Comparison of ENCODE assay signal across 9 mouse cellular contexts in genomic region chr9:50775662-50776126, GRCm38 (mm10). TPM values are rescaled to one million over a fixed set of nuclear protein-coding genes. Genes with fewer than 3 reads are reported as not detected.
A peak's percentile ranks its signal among the peaks of the same experiment; 100 is the strongest.
DNase-seq lines count a peak whose midpoint lies in the region; ATAC-seq and TF ChIP-seq lines count a peak whose summit lies in the region.
"Had no signal": no experiment of that assay in that cellular context is flagged by ENCODE, and none has a peak within 500 bp of the region (broad histone marks: within the 10 kb centered on the region; RNA-seq: fewer than 3 reads in every experiment).

No protein-coding gene starts in this region.

- intact Hi-C loops in left cerebral cortex, postnatal 10 days (cut with DNase I): no loop called here

- TF ChIP-seq CTCF in spleen, adult 2 months (IDR thresholded peaks at IDR 0.05; ENCODE audit: extremely low read depth, insufficient read depth, insufficient read length, insufficient replicate concordance): no peak

- H3K4me3 ChIP-seq in spleen, adult 2 months (ENCODE audit: extremely low read depth, insufficient read depth, insufficient read length): peak overlapping the region; percentile 79
- peak overlapping the region; percentile 89 for H3K4me3 ChIP-seq in liver, embryonic 11.5 days (ENCODE audit: low read depth, low read length)

- H3K4me1 ChIP-seq in spleen, adult 2 months (ENCODE audit: control insufficient read depth, insufficient read depth, insufficient read length): peaks cover 9% of the 10 kb centered on the region
- peaks cover 15% of the 10 kb centered on the region for H3K4me1 ChIP-seq in liver, embryonic 11.5 days (replicated peaks; ENCODE audit: control insufficient read depth, insufficient read depth, low read length)

- no peak overlapping the region for H3K27ac ChIP-seq in spleen, adult 2 months (ENCODE audit: insufficient read depth, low read length)
- peak overlapping the region; percentile 71 for H3K27ac ChIP-seq in liver, embryonic 11.5 days (ENCODE audit: low read depth, low read length)

- no peaks in the 10 kb centered on the region for H3K9me3 ChIP-seq in liver, embryonic 11.5 days (ENCODE audit: control insufficient read depth, low read length)

- under 1% methylated on average over 30 of the region's 30 CpGs for WGBS in spleen, adult 2 months
- 0% methylated on average over 29 of the region's 30 CpGs for WGBS in liver, embryonic 11.5 days

- peaks cover 6% of the 10 kb centered on the region for H3K36me3 ChIP-seq in spleen, adult 2 months (ENCODE audit: control insufficient read depth, insufficient read depth, low read length)
- peaks cover 6% of the 10 kb centered on the region for H3K36me3 ChIP-seq in liver, embryonic 11.5 days (ENCODE audit: control insufficient read depth, insufficient read depth, low read length)
- peaks cover 3% of the 10 kb centered on the region for H3K36me3 ChIP-seq in splenic B cell, adult 2 months (ENCODE audit: control insufficient read depth, insufficient read depth, low read length, poor library complexity, severe bottlenecking)

- TF ChIP-seq POLR2A in spleen, adult 2 months (IDR thresholded peaks at IDR 0.05; ENCODE audit: low read depth, low read length): no peak

- peak overlapping the region; percentile 80 for H3K9ac ChIP-seq in liver, embryonic 11.5 days (ENCODE audit: low read depth, low read length)

- no peaks in the 10 kb centered on the region for H3K27me3 ChIP-seq in spleen, adult 2 months (ENCODE audit: control insufficient read depth, insufficient read depth, low read length)
- no peaks in the 10 kb centered on the region for H3K27me3 ChIP-seq in liver, embryonic 11.5 days (replicated peaks; ENCODE audit: control insufficient read depth, insufficient read depth, low read length)
- H3K27me3 ChIP-seq in splenic B cell, adult 2 months (ENCODE audit: control insufficient read depth, insufficient read depth, low read length, poor library complexity, severe bottlenecking): no peaks in the 10 kb centered on the region

- peak; percentile 54 for ATAC-seq in liver, embryonic 11.5 days (replicated peaks; ENCODE audit: low FRiP score)

- H3K4me2 ChIP-seq in liver, embryonic 11.5 days: peak overlapping the region; percentile 84

- peak; percentile 35 for DNase-seq in adrenal gland, postnatal 14 days
- no peak for DNase-seq in adrenal gland, adult 18-20 months (ENCODE audit: low spot score in 2 of 2)
- no peak for DNase-seq in spleen, adult 2 months (ENCODE audit: low read depth in 1 of 2, low spot score in 2 of 2)
- no peak for DNase-seq in spleen, adult 18-20 months
- peak; percentile 16 for DNase-seq in forelimb bud, embryonic 11.5 days (ENCODE audit: low read depth, low spot score)
- peak; percentile 61 for DNase-seq in liver, embryonic 11.5 days (ENCODE audit: low spot score)
- DNase-seq in splenic B cell, adult 2 months (ENCODE audit: low read depth, low spot score): peak; percentile 17
- no peak for DNase-seq in left cerebral cortex, postnatal 10 days (ENCODE audit: extremely low spot score in 1 of 2, low spot score in 2 of 2)

RNA-seq across cellular contexts. Expression of gene 1110032A03Rik, which starts 0.4 kb away (rescaled TPM):
- total RNA-seq in adrenal gland, postnatal 14 days (2021): 35.5 and 37.2 TPM in 2 replicates
- 10 to 100 TPM; 47.5 to 69.0 TPM for total RNA-seq in adrenal gland, adult 18-20 months (2021)
- polyA plus RNA-seq in spleen, adult 2 months (2012; rRNA removed): 9.2 and 10.5 TPM in 2 replicates
- polyA plus RNA-seq in liver, embryonic 11.5 days (2014; fragmentation: Nextera tagmentation; extraction: Ambion mirVana): 16.2 and 17.5 TPM in 2 replicates
- total RNA-seq in left cerebral cortex, postnatal 10 days (2021): 10 to 100 TPM; 27.0 to 28.7 TPM

RNA-seq across cellular contexts. Expression of gene Alg9, which starts 0.9 kb away (rescaled TPM):
- 26.0 and 28.4 TPM in 2 replicates for total RNA-seq in adrenal gland, postnatal 14 days (2021)
- 10 to 100 TPM; 22.2 to 30.1 TPM for total RNA-seq in adrenal gland, adult 18-20 months (2021)
- 10.4 and 12.3 TPM in 2 replicates for polyA plus RNA-seq in spleen, adult 2 months (2012; rRNA removed)
- polyA plus RNA-seq in liver, embryonic 11.5 days (2014; fragmentation: Nextera tagmentation; extraction: Ambion mirVana): 33.0 and 40.0 TPM in 2 replicates
- 10 to 100 TPM; 36.2 to 38.7 TPM for total RNA-seq in left cerebral cortex, postnatal 10 days (2021)

RNA-seq across cellular contexts. Expression of gene Fdxacb1, which starts 7.7 kb away (rescaled TPM):
- 5.7 and 6.4 TPM in 2 replicates for total RNA-seq in adrenal gland, postnatal 14 days (2021)
- 1 to 10 TPM; 4.5 to 5.6 TPM for total RNA-seq in adrenal gland, adult 18-20 months (2021)
- polyA plus RNA-seq in spleen, adult 2 months (2012; rRNA removed): 2.6 and 3.2 TPM in 2 replicates
- 15.7 and 16.0 TPM in 2 replicates for polyA plus RNA-seq in liver, embryonic 11.5 days (2014; fragmentation: Nextera tagmentation; extraction: Ambion mirVana)
- 1 to 10 TPM; 5.5 to 6.6 TPM for total RNA-seq in left cerebral cortex, postnatal 10 days (2021)

RNA-seq across cellular contexts. Expression of gene Hspb2, which starts 23.5 kb away (rescaled TPM):
- total RNA-seq in adrenal gland, postnatal 14 days (2021): 1.5 and 1.9 TPM in 2 replicates
- total RNA-seq in adrenal gland, adult 18-20 months (2021): 1 to 10 TPM; 1.7 to 3.4 TPM
- 5.4 and 6.0 TPM in 2 replicates for polyA plus RNA-seq in spleen, adult 2 months (2012; rRNA removed)
- polyA plus RNA-seq in liver, embryonic 11.5 days (2014; fragmentation: Nextera tagmentation; extraction: Ambion mirVana): 1.3 and 2.3 TPM in 2 replicates
- total RNA-seq in left cerebral cortex, postnatal 10 days (2021): 1 to 10 TPM; 1.7 to 2.2 TPM
- total RNA-seq: neutrophil, adult 5-6 weeks had no signal

RNA-seq across cellular contexts. Expression of gene Cryab, which starts 24.6 kb away (rescaled TPM):
- total RNA-seq in adrenal gland, postnatal 14 days (2021): 21.4 and 29.2 TPM in 2 replicates
- total RNA-seq in adrenal gland, adult 18-20 months (2021): 10 to 100 TPM; 26.1 to 89.2 TPM
- 13.5 and 19.8 TPM in 2 replicates for polyA plus RNA-seq in spleen, adult 2 months (2012; rRNA removed)
- polyA plus RNA-seq in liver, embryonic 11.5 days (2014; fragmentation: Nextera tagmentation; extraction: Ambion mirVana): 8.0 and 13.7 TPM in 2 replicates
- 10 to 100 TPM; 67.6 to 87.4 TPM for total RNA-seq in left cerebral cortex, postnatal 10 days (2021)
- total RNA-seq: neutrophil, adult 5-6 weeks had no signal

Comparison
In these comparisons a context has a peak if more than half of its experiments do, and no peak if none do; other contexts are left out.
1. DNase-seq: peak in adrenal gland, postnatal 14 days (single experiment), forelimb bud, embryonic 11.5 days (single experiment), liver, embryonic 11.5 days (single experiment) and splenic B cell, adult 2 months (single experiment); none in adrenal gland, adult 18-20 months (0 of 2), spleen, adult 2 months (0 of 2), spleen, adult 18-20 months (0 of 2) and left cerebral cortex, postnatal 10 days (0 of 2).